ENCODE assay signal across 13 mouse cellular contexts in genomic region chr15:98743863-98744262, GRCm38 (mm10). TPM values are rescaled to one million over a fixed set of nuclear protein-coding genes. Genes with fewer than 3 reads are reported as not detected.
"Had no signal": no experiment of that assay in that cellular context is flagged by ENCODE, and none has a peak within 500 bp of the region (broad histone marks: within the 10 kb centered on the region; RNA-seq: fewer than 3 reads in every experiment).

No protein-coding gene starts in this region.

RNA-seq across cellular contexts. Expression of gene Wnt10b, which starts 34.1 kb away (rescaled TPM):
- total RNA-seq: megakaryocyte-erythroid progenitor cell, adult 5-6 weeks had no signal
- polyA plus RNA-seq: intestine, embryonic 15.5 days; kidney, embryonic 14.5 days; liver, embryonic 11.5 days; liver, embryonic 15.5 days; midbrain, postnatal 0 days; neural tube, embryonic 13.5 days; stomach, embryonic 14.5 days had no signal

RNA-seq across cellular contexts. Expression of gene Ccdc65, which starts 35.9 kb away (rescaled TPM):
- total RNA-seq: megakaryocyte-erythroid progenitor cell, adult 5-6 weeks had no signal
- polyA plus RNA-seq: liver, embryonic 15.5 days had no signal

RNA-seq across cellular contexts. Expression of gene Wnt1, which starts 45.8 kb away (rescaled TPM):
- total RNA-seq: layer of hippocampus, postnatal 25 days; left cerebral cortex, postnatal 14 days; megakaryocyte-erythroid progenitor cell, adult 5-6 weeks had no signal
- polyA plus RNA-seq: intestine, embryonic 15.5 days; kidney, embryonic 14.5 days; limb, embryonic 10.5 days; limb, embryonic 14.5 days; liver, embryonic 11.5 days; liver, embryonic 15.5 days; lung, adult 2 months; stomach, embryonic 14.5 days had no signal
